Mouse (Mus musculus) right cerebral cortex, postnatal 4 days (tissue): Measurements from ENCODE around the gene Gm10375.
"Not testable (repeated sequence)": the region's sequence is repeated elsewhere in the genome, so short reads cannot be mapped to it uniquely, and the experiment has no call there.

Experiments used
- DNase-seq: peaks from one replicate; pipeline ENCODE4 v3.0.0-alpha.2; 2022

Gene Gm10375

GRCm38 (mm10) chr14:43607913-43608312, at the start of gene Gm10375:
Gm10375 (minus strand) TSS chr14:43608013.
- DNase-seq: not testable (repeated sequence)

GRCm38 (mm10) chr14:43579046-43579445, 28.8 kb downstream of the Gm10375 start, which contains the start of gene Gm17654:
Gm17654 (minus strand) TSS chr14:43579146.
- not testable (repeated sequence) for DNase-seq

GRCm38 (mm10) chr14:43577969-43578368, 29.8 kb downstream of the Gm10375 start:
- not testable (repeated sequence) for DNase-seq
